Mouse (Mus musculus): ENCODE results near the gene Gm12394.
"Not testable (repeated sequence)": the region's sequence is repeated elsewhere in the genome, so short reads cannot be mapped to it uniquely, and the experiment has no call there.

The Gm12394 gene

DNA sequence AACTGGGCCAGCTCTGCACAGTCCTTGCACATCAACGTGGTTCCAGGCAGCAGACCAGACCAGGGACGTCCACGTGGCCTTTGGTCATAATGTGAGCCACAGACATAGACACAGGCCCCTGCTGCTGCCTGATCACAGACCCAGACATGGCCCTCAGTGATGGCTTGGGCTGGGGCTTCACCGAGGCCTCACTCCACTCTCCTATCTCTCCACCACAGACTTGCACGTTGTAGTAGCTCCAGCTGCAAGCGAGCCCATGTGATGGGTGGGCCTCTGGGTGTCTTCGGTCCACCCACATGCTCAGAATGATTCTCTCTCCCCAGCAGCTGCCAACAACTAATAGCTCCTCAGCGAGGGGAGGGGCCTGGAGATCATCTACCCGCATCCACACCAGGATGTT is 3.9 kb upstream of the Gm12394 start:
- not testable (repeated sequence) for DNase-seq (ENCODE audit: low spot score)

DNA sequence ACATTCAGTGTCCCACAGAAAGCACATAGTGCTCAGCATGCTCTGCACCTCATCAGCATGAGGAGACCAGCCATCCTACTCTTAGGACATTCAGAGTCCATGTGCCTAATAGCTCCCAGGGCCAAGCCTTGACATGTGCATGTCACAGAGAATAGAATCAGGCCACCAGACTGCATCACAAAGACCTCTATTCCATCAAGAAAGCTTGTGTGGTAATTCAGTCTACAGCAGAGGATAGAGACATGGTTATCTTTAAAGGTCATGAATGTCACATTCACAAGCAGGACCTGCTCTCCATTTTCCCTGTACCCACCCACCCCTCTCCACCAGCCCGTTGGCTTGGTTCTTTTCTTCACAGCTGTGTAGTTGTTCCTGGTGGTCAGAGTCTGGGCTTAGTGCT is 2.8 kb downstream of the Gm12394 start, which contains the start of gene Fam205a1:
Fam205a1 (minus strand) TSS at position 101 of the 400 bp plus-strand sequence.
- not testable (repeated sequence) for DNase-seq (ENCODE audit: low spot score)

DNA sequence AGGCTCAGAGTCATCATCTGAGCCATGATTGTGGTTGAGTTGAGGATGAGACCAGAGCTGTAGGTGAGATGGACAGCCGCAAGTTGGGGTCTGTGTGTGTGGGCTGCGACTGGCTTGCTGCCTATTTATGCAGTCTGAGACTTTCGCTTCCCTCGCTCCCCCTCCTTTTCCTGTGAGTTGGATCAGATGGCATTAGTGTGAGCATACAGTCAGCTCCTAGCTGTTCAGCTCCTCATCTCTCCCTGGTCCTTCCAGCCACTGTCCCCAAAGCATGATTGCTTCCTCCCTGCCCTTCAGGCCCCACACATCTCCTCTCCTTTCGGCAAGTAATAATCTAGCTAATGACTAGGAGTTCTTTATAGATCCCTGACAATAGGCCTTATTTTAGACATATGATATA is 82.7 kb downstream of the Gm12394 start, which contains the start of gene Ccl21a:
Ccl21a (minus strand) TSS at position 101 of the 400 bp plus-strand sequence.
- DNase-seq (ENCODE audit: low spot score): not testable (repeated sequence)

DNA sequence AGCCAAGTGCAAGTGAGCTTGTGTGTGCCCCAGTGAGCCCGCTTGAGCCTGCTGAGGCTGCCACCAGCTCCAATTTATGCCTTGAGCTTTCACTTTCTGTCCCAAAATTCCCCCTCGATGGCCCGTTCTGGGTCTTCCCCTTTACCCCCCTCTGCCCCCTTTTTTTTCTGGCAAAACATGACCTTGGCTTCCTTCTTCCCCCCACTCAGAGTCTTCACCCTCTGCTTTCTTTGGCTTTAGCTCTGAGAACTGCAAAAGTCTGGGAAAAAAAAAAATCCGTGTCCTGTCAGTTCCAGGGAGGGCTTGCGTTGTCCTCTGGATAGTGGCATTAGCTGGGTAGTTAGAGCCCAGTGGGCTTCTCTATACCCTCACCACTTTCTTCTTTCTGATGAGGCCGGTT is 100.1 kb downstream of the Gm12394 start, which contains the start of gene Ccl19:
Ccl19 (minus strand) TSS at position 101 of the 400 bp plus-strand sequence.
- not testable (repeated sequence) for DNase-seq (ENCODE audit: low spot score)

DNA sequence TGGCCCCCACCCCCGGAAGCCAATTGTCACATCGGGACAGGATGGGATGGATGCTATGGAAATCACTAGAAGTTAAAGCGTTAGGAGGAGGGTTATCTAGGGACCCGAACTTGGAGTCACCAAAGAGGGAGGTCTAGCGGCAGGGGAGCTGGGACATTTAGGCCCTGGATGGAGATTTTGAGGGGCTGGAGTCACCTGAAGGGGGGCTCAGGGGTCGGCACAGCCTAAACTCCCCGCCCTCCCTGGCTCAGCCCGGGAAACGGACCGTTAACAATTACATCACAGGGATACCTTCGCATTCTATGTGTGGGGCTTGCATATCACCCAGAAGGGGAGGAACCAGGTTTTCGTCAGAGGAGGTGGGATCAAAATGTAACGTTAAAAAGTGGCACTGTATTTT is 121.3 kb downstream of the Gm12394 start, which contains the start of gene 4930578G10Rik:
4930578G10Rik (plus strand) TSS at position 301 of the 400 bp plus-strand sequence.
- not testable (repeated sequence) for DNase-seq (ENCODE audit: low spot score)

Measured in testis, postnatal 14 days (tissue).